Mouse (Mus musculus) limb, embryonic 12.5 days (tissue): ENCODE data around the gene Serpina3g. TPM values are rescaled to one million over a fixed set of nuclear protein-coding genes. Genes with fewer than 3 reads are reported as not detected.

Experiments
- ATAC-seq: fragments of 200-750 bp; cut with Nextera tagmentation; 2 replicates; pipeline ENCODE4 v1.8.0; 2017; ENCODE audit warnings: low read depth, moderate TSS enrichment; ENCODE audit not compliant: insufficient number of reproducible peaks, insufficient read depth, low FRiP score, low TSS enrichment
- H3K27ac ChIP-seq: fragments of 300-500 bp; sonication (generic); 2 replicates; pipeline ENCODE4 v1.5.1; 2016; ENCODE audit warnings: mild to moderate bottlenecking, moderate library complexity
- H3K27me3 ChIP-seq: fragments of 300-500 bp; sonication (generic); 2 replicates; pipeline ENCODE4 v1.6.1; 2016; ENCODE audit warnings: mild to moderate bottlenecking, moderate library complexity
- H3K36me3 ChIP-seq: fragments of 300-500 bp; sonication (generic); 2 replicates; pipeline ENCODE4 v1.6.1; 2016; ENCODE audit warnings: mild to moderate bottlenecking, moderate library complexity
- H3K4me1 ChIP-seq: fragments of 300-500 bp; sonication (generic); replicated peaks from 2 replicates; pipeline ENCODE4 v1.6.1; 2016
- H3K4me2 ChIP-seq: fragments of 300-500 bp; sonication (generic); 2 replicates; pipeline ENCODE4 v1.6.1; 2016; ENCODE audit warnings: mild to moderate bottlenecking, moderate library complexity
- H3K4me3 ChIP-seq: fragments of 300-500 bp; sonication (generic); replicated peaks from 2 replicates; pipeline ENCODE4 v1.5.1; 2016; ENCODE audit warnings: mild to moderate bottlenecking
- H3K9ac ChIP-seq: fragments of 300-500 bp; sonication (generic); replicated peaks from 2 replicates; pipeline ENCODE4 v1.6.1; 2016; ENCODE audit warnings: mild to moderate bottlenecking, moderate library complexity
- H3K9me3 ChIP-seq: fragments of 300-500 bp; sonication (generic); 2 replicates; pipeline ENCODE4 v1.6.1; 2016; ENCODE audit warnings: mild to moderate bottlenecking, moderate library complexity
- WGBS: fragments of 180-500 bp; shearing (Covaris S2); methylation state at CpG from one replicate; pipeline ENCODE4 v1.1.7; 2016; 5-methylcytosine and 5-hydroxymethylcytosine counted together
- polyA plus RNA-seq: library from polyadenylated mRNA; unstranded; fragments of >200 nt; fragmentation: Nextera tagmentation; extraction: Ambion mirVana; gene quantifications from 2 replicates; pipeline ENCODE4 v1.2.1, GENCODE M21; 2016

The Serpina3g gene
- polyA plus RNA-seq: 0.26 and 0.42 TPM in 2 replicates

DNA sequence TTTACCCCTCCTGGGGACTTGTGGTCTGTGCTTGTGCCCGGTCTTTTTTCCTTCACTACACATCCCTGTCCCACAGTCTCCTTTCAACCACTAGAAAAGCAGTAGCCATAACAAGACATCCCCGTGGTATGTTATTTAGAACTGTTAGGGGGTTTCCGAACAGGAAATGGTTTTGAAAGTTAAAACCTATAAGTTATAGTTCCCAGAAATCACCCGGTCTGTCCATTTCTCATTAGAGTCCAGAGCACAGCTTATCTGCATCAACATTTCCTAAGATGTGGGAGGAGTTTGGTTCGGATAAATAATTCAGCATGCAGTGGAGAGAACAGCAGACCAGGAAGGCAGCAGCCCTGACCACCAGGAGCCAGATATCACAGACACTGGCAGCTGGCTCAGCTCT lies at the start of gene Serpina3g:
Gene Serpina3g, plus strand, starts transcription at position 331 of the 400 bp plus-strand sequence.
- H3K4me2 ChIP-seq: no peak within 1 kb of the TSS
- WGBS: 55% methylated on average over 5 of the region's 5 CpGs
- H3K27ac ChIP-seq: no peak within 1 kb of the TSS
- no peak within 1 kb of the TSS for H3K9ac ChIP-seq
- no peak within 1 kb of the TSS for H3K4me3 ChIP-seq
- no peaks in the 10 kb centered on the region for H3K27me3 ChIP-seq
- no peaks in the 10 kb centered on the region for H3K9me3 ChIP-seq
- no peaks in the 10 kb centered on the region for H3K36me3 ChIP-seq
- no peaks in the 10 kb centered on the region for H3K4me1 ChIP-seq
- ATAC-seq: no peak

- no peak overlapping the region for H3K4me3 ChIP-seq
- no peaks in the 10 kb centered on the region for H3K9me3 ChIP-seq
- no peak for ATAC-seq
- no peaks in the 10 kb centered on the region; the same call in 1 of the 2 replicates for H3K27me3 ChIP-seq
- no peak overlapping the region for H3K27ac ChIP-seq
- no peaks in the 10 kb centered on the region for H3K4me1 ChIP-seq
- no peak overlapping the region for H3K4me2 ChIP-seq
- H3K36me3 ChIP-seq: no peaks in the 10 kb centered on the region
- no peak overlapping the region for H3K9ac ChIP-seq
- WGBS: 81% methylated on average over 2 of the region's 2 CpGs
These were observed 46.8 kb upstream of the Serpina3g start for GRCm38 (mm10) chr12:104189246-104189645.

DNA sequence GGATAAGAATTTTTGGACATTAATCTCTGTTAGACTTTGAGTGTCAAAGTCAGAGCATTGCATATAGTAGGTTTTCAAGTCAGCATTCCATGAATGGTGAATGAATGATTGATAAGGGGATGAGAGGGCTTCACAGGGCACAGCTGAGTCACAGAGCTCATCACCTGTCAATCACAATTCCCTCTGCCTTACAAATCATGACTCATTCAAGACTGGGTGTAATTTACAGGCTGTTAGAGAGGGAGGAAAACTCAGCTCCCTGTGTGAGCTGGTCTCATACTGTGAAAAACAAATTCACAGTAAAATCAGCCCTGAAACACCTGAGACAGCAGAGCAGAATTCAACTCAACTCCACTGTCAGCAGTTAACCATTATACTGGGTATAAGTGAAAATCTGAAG lies 45.2 kb upstream of the Serpina3g start:
- Histone ChIP-seq H3K9me3 (no peaks in the 10 kb centered on the region), H3K9ac (no peak overlapping the region), H3K4me2 (no peak overlapping the region), H3K36me3 (no peaks in the 10 kb centered on the region), H3K27ac (no peak overlapping the region), H3K4me1 (no peaks in the 10 kb centered on the region), H3K27me3 (no peaks in the 10 kb centered on the region; the same call in 1 of the 2 replicates), H3K4me3 (no peak overlapping the region)
- no peak for ATAC-seq

GRCm38 (mm10) chr12:104209149-104209548 lies 26.9 kb upstream of the Serpina3g start:
- H3K4me1 ChIP-seq: no peaks in the 10 kb centered on the region
- H3K9me3 ChIP-seq: no peaks in the 10 kb centered on the region
- no peak overlapping the region for H3K9ac ChIP-seq
- no peaks in the 10 kb centered on the region for H3K36me3 ChIP-seq
- H3K4me3 ChIP-seq: no peak overlapping the region
- 76% methylated on average over 4 of the region's 4 CpGs for WGBS
- H3K27me3 ChIP-seq: no peaks in the 10 kb centered on the region
- H3K27ac ChIP-seq: no peak overlapping the region
- H3K4me2 ChIP-seq: no peak overlapping the region
- ATAC-seq: no peak

- Histone ChIP-seq H3K4me3 (no peak overlapping the region), H3K4me2 (no peak overlapping the region), H3K27me3 (no peaks in the 10 kb centered on the region), H3K9me3 (no peaks in the 10 kb centered on the region), H3K4me1 (no peaks in the 10 kb centered on the region), H3K9ac (no peak overlapping the region), H3K27ac (no peak overlapping the region), H3K36me3 (no peaks in the 10 kb centered on the region)
- 97% methylated on average over 2 of the region's 2 CpGs for WGBS
- no peak for ATAC-seq
These were observed 26.2 kb upstream of the Serpina3g start for GRCm38 (mm10) chr12:104209802-104210201.

DNA sequence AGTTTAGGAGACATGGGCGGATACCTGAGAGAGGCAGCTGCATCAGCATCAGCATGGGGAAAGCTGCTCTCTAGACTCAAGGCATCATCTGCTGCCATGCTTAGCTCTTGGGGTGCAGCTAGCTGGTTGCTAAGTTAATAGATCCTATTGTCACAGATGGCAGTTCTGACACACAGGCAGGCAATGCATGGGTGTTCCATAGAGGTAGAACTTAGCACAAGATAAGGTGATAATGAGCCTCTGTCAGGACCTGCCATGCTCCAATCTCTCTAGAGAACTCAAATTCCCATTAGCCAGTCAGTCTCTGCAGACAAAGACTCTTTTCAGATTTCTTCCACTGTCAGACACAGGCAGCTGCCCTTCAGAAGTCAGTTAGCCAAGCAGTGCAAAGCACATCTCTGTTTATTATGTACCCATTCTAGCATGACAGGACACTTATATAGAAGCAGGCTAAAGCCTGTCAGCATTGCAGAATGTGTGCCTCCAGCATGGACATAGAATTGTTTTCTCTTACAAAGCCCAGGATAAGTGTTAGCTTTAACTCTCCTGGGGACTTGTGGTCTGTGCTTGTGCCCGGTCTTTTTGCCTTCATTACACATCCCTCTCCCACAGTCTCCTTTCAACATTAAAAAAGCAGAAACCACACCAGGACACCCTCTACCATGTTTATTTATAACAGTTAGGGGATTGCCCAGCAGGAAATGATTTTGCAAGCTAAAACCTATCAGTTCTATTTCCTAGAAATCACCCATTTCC lies 22.2 kb upstream of the Serpina3g start:
- Histone ChIP-seq H3K27me3 (no peaks in the 10 kb centered on the region), H3K9ac (no peak overlapping the region), H3K36me3 (no peaks in the 10 kb centered on the region), H3K27ac (no peak overlapping the region), H3K4me1 (no peaks in the 10 kb centered on the region), H3K4me3 (no peak overlapping the region), H3K9me3 (no peaks in the 10 kb centered on the region), H3K4me2 (no peak overlapping the region)
- ATAC-seq: no peak
- WGBS: 79% methylated on average over 2 of the region's 2 CpGs

DNA sequence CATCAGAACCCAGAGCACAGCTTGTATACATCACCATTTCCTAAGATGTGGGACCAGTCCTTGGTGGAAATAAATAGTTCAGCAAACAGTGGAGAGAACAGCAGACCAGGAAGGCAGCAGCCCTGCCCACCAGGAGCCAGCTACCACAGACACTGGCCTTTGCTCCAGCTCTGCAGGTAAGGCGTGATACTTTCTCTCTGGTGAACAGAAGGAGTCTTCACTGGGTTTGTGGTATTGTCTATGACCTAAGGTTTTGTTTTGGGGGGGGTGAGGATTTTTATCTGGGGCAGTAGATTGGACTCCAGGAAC lies 21.6 kb upstream of the Serpina3g start, which contains the start of gene Serpina3f:
Gene Serpina3f, plus strand, starts transcription at position 100 of the 309 bp plus-strand sequence.
- Histone ChIP-seq H3K27me3 (no peaks in the 10 kb centered on the region), H3K27ac (no peak within 1 kb of the TSS), H3K36me3 (no peaks in the 10 kb centered on the region), H3K4me2 (no peak within 1 kb of the TSS), H3K4me1 (no peaks in the 10 kb centered on the region), H3K9me3 (no peaks in the 10 kb centered on the region), H3K4me3 (no peak within 1 kb of the TSS), H3K9ac (no peak within 1 kb of the TSS)
- ATAC-seq: no peak
- 80% methylated on average over 1 of the region's 1 CpGs for WGBS

- H3K9me3 ChIP-seq: no peaks in the 10 kb centered on the region
- no peaks in the 10 kb centered on the region for H3K27me3 ChIP-seq
- no peaks in the 10 kb centered on the region for H3K4me1 ChIP-seq
- no peak overlapping the region for H3K4me2 ChIP-seq
- 88% methylated on average over 1 of the region's 1 CpGs for WGBS
- H3K4me3 ChIP-seq: no peak overlapping the region
- no peaks in the 10 kb centered on the region for H3K36me3 ChIP-seq
- ATAC-seq: no peak
- H3K9ac ChIP-seq: no peak overlapping the region
- H3K27ac ChIP-seq: no peak overlapping the region
These were observed 20.8 kb upstream of the Serpina3g start for GRCm38 (mm10) chr12:104215249-104215648.

GRCm38 (mm10) chr12:104221616-104222015 lies 14.4 kb upstream of the Serpina3g start:
- WGBS: 76% methylated on average over 1 of the region's 1 CpGs
- no peak overlapping the region for H3K27ac ChIP-seq
- H3K4me3 ChIP-seq: no peak overlapping the region
- no peaks in the 10 kb centered on the region for H3K4me1 ChIP-seq
- no peak for ATAC-seq
- H3K36me3 ChIP-seq: no peaks in the 10 kb centered on the region
- no peaks in the 10 kb centered on the region for H3K27me3 ChIP-seq
- H3K9ac ChIP-seq: no peak overlapping the region
- H3K9me3 ChIP-seq: no peaks in the 10 kb centered on the region
- no peak overlapping the region for H3K4me2 ChIP-seq

- 67% methylated on average over 1 of the region's 1 CpGs for WGBS
These were observed 12.4 kb upstream of the Serpina3g start for GRCm38 (mm10) chr12:104223690-104224089.

GRCm38 (mm10) chr12:104224598-104225300 lies 11.3 kb upstream of the Serpina3g start:
- WGBS: 76% methylated on average over 7 of the region's 7 CpGs
- no peaks in the 10 kb centered on the region for H3K36me3 ChIP-seq
- ATAC-seq: no peak
- no peaks in the 10 kb centered on the region for H3K9me3 ChIP-seq
- no peak overlapping the region for H3K27ac ChIP-seq
- H3K9ac ChIP-seq: no peak overlapping the region
- no peak overlapping the region for H3K4me2 ChIP-seq
- H3K4me1 ChIP-seq: no peaks in the 10 kb centered on the region
- H3K27me3 ChIP-seq: no peaks in the 10 kb centered on the region
- H3K4me3 ChIP-seq: no peak overlapping the region

More at GRCm38 (mm10) chr12:104223690-104224089, 12.4 kb upstream of the Serpina3g start:
- H3K4me2 ChIP-seq: no peak overlapping the region
- H3K4me1 ChIP-seq: no peaks in the 10 kb centered on the region
- H3K4me3 ChIP-seq: no peak overlapping the region
- no peak overlapping the region for H3K27ac ChIP-seq
- H3K9me3 ChIP-seq: no peaks in the 10 kb centered on the region
- H3K36me3 ChIP-seq: no peaks in the 10 kb centered on the region
- ATAC-seq: no peak
- no peak overlapping the region for H3K9ac ChIP-seq
- no peaks in the 10 kb centered on the region for H3K27me3 ChIP-seq
